16 mouse cellular contexts compared by ENCODE assay signal in the genomic region with DNA sequence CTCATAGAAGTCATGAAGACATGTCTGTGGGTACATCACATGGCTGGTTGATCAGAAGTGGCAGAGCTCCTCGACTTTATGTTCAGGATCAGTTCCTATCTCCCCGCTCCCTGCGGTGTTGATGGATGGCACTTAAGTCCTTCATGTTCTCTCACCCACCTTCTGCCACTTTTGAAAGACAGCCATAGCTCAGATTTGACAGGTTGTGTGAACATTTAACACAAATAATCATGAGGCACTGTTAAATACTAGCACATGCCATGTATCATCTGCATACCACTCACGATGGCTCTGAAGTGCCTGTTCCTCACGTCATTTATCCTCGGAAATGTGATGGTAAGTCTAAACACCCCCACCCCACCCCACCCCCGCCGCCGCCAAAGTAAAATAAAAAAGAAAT.
DNase-seq lines count a peak whose midpoint lies in the region; ATAC-seq and TF ChIP-seq lines count a peak whose summit lies in the region.
"Had no signal": no experiment of that assay in that cellular context is flagged by ENCODE, and none has a peak within 500 bp of the region (broad histone marks: within the 10 kb centered on the region; RNA-seq: fewer than 3 reads in every experiment).

No protein-coding gene starts in this region.

- no peaks in the 10 kb centered on the region for H3K36me3 ChIP-seq in forebrain, embryonic 14.5 days (ENCODE audit: control insufficient read depth, insufficient read depth, low read length)
- H3K36me3 ChIP-seq in forebrain, embryonic 16.5 days (ENCODE audit: control insufficient read depth, insufficient read depth), result no peaks in the 10 kb centered on the region
- no peaks in the 10 kb centered on the region for H3K36me3 ChIP-seq in lung, embryonic 14.5 days (ENCODE audit: insufficient read depth)
- H3K36me3 ChIP-seq: embryonic facial prominence, embryonic 10.5 days; embryonic facial prominence, embryonic 12.5 days had no signal

- no peak for ATAC-seq in forebrain, embryonic 14.5 days
- ATAC-seq in forebrain, embryonic 16.5 days, result no peak
- no peak; the same call in 1 of the 2 replicates for ATAC-seq in lung, embryonic 14.5 days (ENCODE audit: insufficient read depth)
- ATAC-seq: forebrain, postnatal 0 days had no signal

- no peak overlapping the region for H3K9ac ChIP-seq in forebrain, embryonic 14.5 days (ENCODE audit: low read length)
- H3K9ac ChIP-seq in forebrain, embryonic 16.5 days (replicated peaks; ENCODE audit: low read depth, low read length), result no peak overlapping the region
- H3K9ac ChIP-seq in lung, embryonic 14.5 days, result no peak overlapping the region
- H3K9ac ChIP-seq: embryonic facial prominence, embryonic 12.5 days; forebrain, postnatal 0 days had no signal

- H3K4me3 ChIP-seq in forebrain, embryonic 14.5 days (ENCODE audit: low read depth, low read length), result no peak overlapping the region
- no peak overlapping the region for H3K4me3 ChIP-seq in forebrain, embryonic 16.5 days (replicated peaks; ENCODE audit: low read length)
- no peak overlapping the region for H3K4me3 ChIP-seq in lung, embryonic 14.5 days (ENCODE audit: low read depth, low read length)
- H3K4me3 ChIP-seq: embryonic facial prominence, embryonic 10.5 days; embryonic facial prominence, embryonic 12.5 days had no signal

- peak; percentile 27 for DNase-seq in forebrain, embryonic 14.5 days (ENCODE audit: low spot score)
- DNase-seq in lung, embryonic 14.5 days, result peak; percentile 10
- no peak for DNase-seq in lung, postnatal 4 days
- DNase-seq in frontal cortex, adult 2 months (ENCODE audit: extremely low spot score in 1 of 2, low spot score in 1 of 2), result no peak
- DNase-seq: adrenal gland, adult 2 months; adrenal gland, postnatal 10 days; adrenal gland, postnatal 25 days; cerebellum, adult 11-12 months; cerebellum, adult 2 months; cerebellum, adult 9-10 months; cerebellum, postnatal 10 days; cerebellum, postnatal 25 days; forebrain, postnatal 0 days had no signal

- H3K4me2 ChIP-seq in forebrain, embryonic 14.5 days (ENCODE audit: low read length), result no peak overlapping the region
- H3K4me2 ChIP-seq in forebrain, embryonic 16.5 days (ENCODE audit: low read length), result no peak overlapping the region
- H3K4me2 ChIP-seq in lung, embryonic 14.5 days, result no peak overlapping the region
- H3K4me2 ChIP-seq: embryonic facial prominence, embryonic 12.5 days had no signal

- H3K27ac ChIP-seq in forebrain, embryonic 14.5 days (ENCODE audit: low read depth, low read length), result no peak overlapping the region
- no peak overlapping the region for H3K27ac ChIP-seq in forebrain, embryonic 16.5 days (ENCODE audit: low read length)
- no peak overlapping the region for H3K27ac ChIP-seq in lung, embryonic 14.5 days (ENCODE audit: low read depth)
- H3K27ac ChIP-seq: embryonic facial prominence, embryonic 10.5 days; embryonic facial prominence, embryonic 12.5 days had no signal

- 85% methylated on average over 9 of the region's 9 CpGs for WGBS in forebrain, embryonic 14.5 days
- 71% methylated on average over 9 of the region's 9 CpGs for WGBS in forebrain, embryonic 16.5 days
- 35% methylated on average over 9 of the region's 9 CpGs for WGBS in lung, embryonic 14.5 days

- no peak for TF ChIP-seq CTCF in lung, embryonic 14.5 days (IDR thresholded peaks at IDR 0.05; ENCODE audit: low read depth)

- no peaks in the 10 kb centered on the region for H3K9me3 ChIP-seq in forebrain, embryonic 14.5 days (replicated peaks; ENCODE audit: control insufficient read depth, low read length)
- H3K9me3 ChIP-seq in forebrain, embryonic 16.5 days (ENCODE audit: control insufficient read depth, low read length), result no peaks in the 10 kb centered on the region
- H3K9me3 ChIP-seq in lung, embryonic 14.5 days (ENCODE audit: low read depth, low read length), result no peaks in the 10 kb centered on the region
- H3K9me3 ChIP-seq: embryonic facial prominence, embryonic 10.5 days; embryonic facial prominence, embryonic 12.5 days had no signal

- H3K4me1 ChIP-seq in forebrain, embryonic 14.5 days (ENCODE audit: control insufficient read depth, insufficient read depth, low read length), result no peaks in the 10 kb centered on the region
- no peaks in the 10 kb centered on the region for H3K4me1 ChIP-seq in forebrain, embryonic 16.5 days (replicated peaks; ENCODE audit: control insufficient read depth, insufficient read depth, low read length)
- no peaks in the 10 kb centered on the region for H3K4me1 ChIP-seq in lung, embryonic 14.5 days (ENCODE audit: insufficient read depth)

- no peaks in the 10 kb centered on the region for H3K27me3 ChIP-seq in forebrain, embryonic 14.5 days (replicated peaks; ENCODE audit: control insufficient read depth, insufficient read depth, low read length)
- no peaks in the 10 kb centered on the region for H3K27me3 ChIP-seq in forebrain, embryonic 16.5 days (replicated peaks; ENCODE audit: control insufficient read depth, insufficient read depth, low read length)
- no peaks in the 10 kb centered on the region for H3K27me3 ChIP-seq in lung, embryonic 14.5 days (ENCODE audit: insufficient read depth, low read length)
- H3K27me3 ChIP-seq: embryonic facial prominence, embryonic 12.5 days had no signal

Comparison
In these comparisons a context has a peak if more than half of its experiments do, and no peak if none do; other contexts are left out.
1. DNase-seq: peak in forebrain, embryonic 14.5 days (single experiment) and lung, embryonic 14.5 days (single experiment); none in lung, postnatal 4 days (0 of 2) and frontal cortex, adult 2 months (0 of 2).